Mouse (Mus musculus) midbrain, embryonic 15.5 days (tissue): ENCODE measurements around the gene Pfkm. TPM values are rescaled to one million over a fixed set of nuclear protein-coding genes. Genes with fewer than 3 reads are reported as not detected.
A peak's percentile ranks its signal among the peaks of the same experiment; 100 is the strongest.

Source experiments
- ATAC-seq: fragments of 200-750 bp; cut with Nextera tagmentation; replicated peaks from 2 replicates; pipeline ENCODE4 v1.8.0; 2017; ENCODE audit warnings: moderate TSS enrichment
- H3K27ac ChIP-seq: fragments of 300-500 bp; sonication (generic); 2 replicates; pipeline ENCODE4 v1.5.1; 2015; ENCODE audit warnings: mild to moderate bottlenecking, inconsistent platforms
- H3K27me3 ChIP-seq: fragments of 300-500 bp; sonication (generic); replicated peaks from 2 replicates; pipeline ENCODE4 v1.6.1; 2015; ENCODE audit warnings: inconsistent platforms
- H3K36me3 ChIP-seq: fragments of 300-500 bp; sonication (generic); replicated peaks from 2 replicates; pipeline ENCODE4 v1.6.1; 2015; ENCODE audit warnings: inconsistent platforms
- H3K4me1 ChIP-seq: fragments of 300-500 bp; sonication (generic); 2 replicates; pipeline ENCODE4 v1.6.1; 2015; ENCODE audit warnings: inconsistent platforms
- H3K4me2 ChIP-seq: fragments of 300-500 bp; sonication (generic); 2 replicates; pipeline ENCODE4 v1.6.1; 2015; ENCODE audit warnings: inconsistent platforms, mild to moderate bottlenecking, moderate library complexity
- H3K4me3 ChIP-seq: fragments of 300-500 bp; sonication (generic); 2 replicates; pipeline ENCODE4 v1.5.1; 2015; ENCODE audit warnings: mild to moderate bottlenecking, inconsistent platforms
- H3K9ac ChIP-seq: fragments of 300-500 bp; sonication (generic); 2 replicates; pipeline ENCODE4 v1.6.1; 2015; ENCODE audit warnings: mild to moderate bottlenecking, inconsistent platforms
- H3K9me3 ChIP-seq: fragments of 300-500 bp; sonication (generic); 2 replicates; pipeline ENCODE4 v1.6.1; 2016; ENCODE audit warnings: inconsistent platforms
- WGBS: fragments of 180-500 bp; shearing (Covaris S2); methylation state at CpG from one replicate; pipeline ENCODE4 v1.1.7; 2015; ENCODE audit warnings: mixed read lengths; 5-methylcytosine and 5-hydroxymethylcytosine counted together
- polyA plus RNA-seq: library from polyadenylated mRNA; unstranded; fragments of >200 nt; fragmentation: Nextera tagmentation; extraction: Ambion mirVana; gene quantifications from 2 replicates; pipeline ENCODE4 v1.2.1, GENCODE M21; 2015

Pfkm gene
- polyA plus RNA-seq, 1 experiment from 2014 or later: 91.6 TPM

- no peak for ATAC-seq
- Histone ChIP-seq H3K36me3 (no peaks in the 10 kb centered on the region), H3K27me3 (no peaks in the 10 kb centered on the region), H3K27ac (no peak overlapping the region), H3K9me3 (no peaks in the 10 kb centered on the region), H3K4me1 (peaks cover 14% of the 10 kb centered on the region), H3K4me3 (no peak overlapping the region), H3K9ac (no peak overlapping the region), H3K4me2 (no peak overlapping the region)
- WGBS: 87% methylated on average over 3 of the region's 3 CpGs
Observed at GRCm38 (mm10) chr15:98148356-98148755, 56.0 kb downstream of the Pfkm start.

- WGBS: 76% methylated on average over 10 of the region's 10 CpGs
- Histone ChIP-seq H3K9ac (no peak overlapping the region), H3K4me2 (no peak overlapping the region), H3K4me3 (no peak overlapping the region), H3K27me3 (no peaks in the 10 kb centered on the region), H3K9me3 (no peaks in the 10 kb centered on the region), H3K4me1 (peaks cover 12% of the 10 kb centered on the region), H3K27ac (no peak overlapping the region), H3K36me3 (no peaks in the 10 kb centered on the region)
- no peak for ATAC-seq
Observed at GRCm38 (mm10) chr15:98149166-98149602, 56.8 kb downstream of the Pfkm start.

- no peaks in the 10 kb centered on the region for H3K36me3 ChIP-seq
- no peak overlapping the region for H3K9ac ChIP-seq
- H3K4me1 ChIP-seq: no peaks in the 10 kb centered on the region
- 61% methylated on average over 7 of the region's 7 CpGs for WGBS
- H3K27me3 ChIP-seq: no peaks in the 10 kb centered on the region
- H3K27ac ChIP-seq: no peak overlapping the region
- no peak for ATAC-seq
- H3K4me2 ChIP-seq: no peak overlapping the region
- no peak overlapping the region for H3K4me3 ChIP-seq
- H3K9me3 ChIP-seq: no peaks in the 10 kb centered on the region
Observed at GRCm38 (mm10) chr15:98152916-98153315, 60.5 kb downstream of the Pfkm start.

- H3K27ac ChIP-seq: no peak overlapping the region
Observed at GRCm38 (mm10) chr15:98153625-98154024, 61.2 kb downstream of the Pfkm start.

GRCm38 (mm10) chr15:98154146-98154545 is 61.8 kb downstream of the Pfkm start:
- Histone ChIP-seq H3K9me3 (no peaks in the 10 kb centered on the region), H3K4me3 (no peak overlapping the region), H3K27me3 (no peaks in the 10 kb centered on the region), H3K9ac (no peak overlapping the region), H3K4me1 (no peaks in the 10 kb centered on the region), H3K27ac (no peak overlapping the region), H3K4me2 (no peak overlapping the region), H3K36me3 (no peaks in the 10 kb centered on the region)
- 68% methylated on average over 4 of the region's 4 CpGs for WGBS
- ATAC-seq: no peak

More at GRCm38 (mm10) chr15:98153625-98154024, 61.2 kb downstream of the Pfkm start:
- Histone ChIP-seq H3K9me3 (no peaks in the 10 kb centered on the region), H3K4me1 (no peaks in the 10 kb centered on the region), H3K4me3 (no peak overlapping the region), H3K36me3 (no peaks in the 10 kb centered on the region), H3K27me3 (no peaks in the 10 kb centered on the region), H3K9ac (no peak overlapping the region), H3K4me2 (no peak overlapping the region)
- ATAC-seq: no peak
- 31% methylated on average over 3 of the region's 3 CpGs for WGBS

GRCm38 (mm10) chr15:98154631-98155030 is 62.2 kb downstream of the Pfkm start:
- H3K9me3 ChIP-seq: no peaks in the 10 kb centered on the region
- no peak overlapping the region for H3K4me2 ChIP-seq
- H3K27me3 ChIP-seq: no peaks in the 10 kb centered on the region
- no peak overlapping the region for H3K27ac ChIP-seq
- ATAC-seq: no peak
- no peaks in the 10 kb centered on the region for H3K36me3 ChIP-seq
- WGBS: 80% methylated on average over 3 of the region's 3 CpGs
- H3K4me3 ChIP-seq: no peak overlapping the region
- H3K9ac ChIP-seq: no peak overlapping the region
- no peaks in the 10 kb centered on the region for H3K4me1 ChIP-seq

GRCm38 (mm10) chr15:98155272-98155671 is 62.9 kb downstream of the Pfkm start:
- ATAC-seq: no peak
- Histone ChIP-seq H3K27ac (no peak overlapping the region), H3K4me1 (no peaks in the 10 kb centered on the region), H3K9me3 (no peaks in the 10 kb centered on the region), H3K27me3 (no peaks in the 10 kb centered on the region), H3K4me3 (no peak overlapping the region), H3K36me3 (no peaks in the 10 kb centered on the region), H3K9ac (no peak overlapping the region), H3K4me2 (no peak overlapping the region)
- WGBS: 87% methylated on average over 5 of the region's 5 CpGs

- H3K4me2 ChIP-seq: no peak overlapping the region
- no peaks in the 10 kb centered on the region for H3K36me3 ChIP-seq
- no peaks in the 10 kb centered on the region for H3K27me3 ChIP-seq
- no peak for ATAC-seq
- no peak overlapping the region for H3K27ac ChIP-seq
- no peak overlapping the region for H3K4me3 ChIP-seq
- H3K9me3 ChIP-seq: no peaks in the 10 kb centered on the region
- 78% methylated on average over 4 of the region's 4 CpGs for WGBS
- H3K4me1 ChIP-seq: no peaks in the 10 kb centered on the region
- no peak overlapping the region for H3K9ac ChIP-seq
Observed at GRCm38 (mm10) chr15:98155944-98156343, 63.6 kb downstream of the Pfkm start.

- no peak overlapping the region for H3K27ac ChIP-seq
- H3K9me3 ChIP-seq: no peaks in the 10 kb centered on the region
- no peak for ATAC-seq
- no peaks in the 10 kb centered on the region for H3K36me3 ChIP-seq
- H3K27me3 ChIP-seq: no peaks in the 10 kb centered on the region
- 79% methylated on average over 1 of the region's 1 CpGs for WGBS
- H3K9ac ChIP-seq: no peak overlapping the region
- no peak overlapping the region for H3K4me2 ChIP-seq
- no peak overlapping the region for H3K4me3 ChIP-seq
- H3K4me1 ChIP-seq: no peaks in the 10 kb centered on the region
Observed at GRCm38 (mm10) chr15:98157253-98157652, 64.9 kb downstream of the Pfkm start.

- ATAC-seq: no peak
- Histone ChIP-seq H3K4me2 (no peak overlapping the region), H3K27ac (no peak overlapping the region), H3K4me3 (no peak overlapping the region), H3K4me1 (no peaks in the 10 kb centered on the region; the same call in 1 of the 2 replicates), H3K9ac (no peak overlapping the region), H3K27me3 (no peaks in the 10 kb centered on the region; the same call in 1 of the 2 replicates), H3K9me3 (no peaks in the 10 kb centered on the region), H3K36me3 (no peaks in the 10 kb centered on the region)
- WGBS: 56% methylated on average over 19 of the region's 19 CpGs
Observed at GRCm38 (mm10) chr15:98161026-98161805, 68.8 kb downstream of the Pfkm start.

GRCm38 (mm10) chr15:98162561-98162960 is 70.2 kb downstream of the Pfkm start:
- no peak overlapping the region for H3K9ac ChIP-seq
- 80% methylated on average over 4 of the region's 4 CpGs for WGBS
- H3K4me3 ChIP-seq: no peak overlapping the region
- ATAC-seq: no peak
- H3K27me3 ChIP-seq: no peaks in the 10 kb centered on the region; the same call in 1 of the 2 replicates
- no peaks in the 10 kb centered on the region for H3K36me3 ChIP-seq
- H3K4me1 ChIP-seq: peaks cover 7% of the 10 kb centered on the region
- no peaks in the 10 kb centered on the region for H3K9me3 ChIP-seq
- no peak overlapping the region for H3K4me2 ChIP-seq
- H3K27ac ChIP-seq: no peak overlapping the region

GRCm38 (mm10) chr15:98165525-98165924 is 73.1 kb downstream of the Pfkm start, which contains the start of gene Asb8:
Asb8 (minus strand) TSS chr15:98165625.
- H3K4me1 ChIP-seq: peaks cover 31% of the 10 kb centered on the region
- H3K27ac ChIP-seq: peak within 1 kb of the TSS; percentile 94; the same call in 1 of the 2 replicates
- H3K4me2 ChIP-seq: peak within 1 kb of the TSS; percentile 54
- H3K27me3 ChIP-seq: no peaks in the 10 kb centered on the region; the same call in 1 of the 2 replicates
- no peaks in the 10 kb centered on the region for H3K9me3 ChIP-seq
- no peak within 1 kb of the TSS for H3K9ac ChIP-seq
- no peaks in the 10 kb centered on the region for H3K36me3 ChIP-seq
- H3K4me3 ChIP-seq: peak within 1 kb of the TSS; percentile 63; the same call in 1 of the 2 replicates
- 88% methylated on average over 5 of the region's 5 CpGs for WGBS
- no peak for ATAC-seq
